Mouse (Mus musculus) heart, postnatal 0 days (tissue): ENCODE results near the gene Akr1c19.
"Not testable (repeated sequence)": the region's sequence is repeated elsewhere in the genome, so short reads cannot be mapped to it uniquely, and the experiment has no call there.

ENCODE experiments used
- CTCF ChIP-seq: IDR thresholded peaks from 2 replicates; pipeline ENCODE4 v1.5.1; 2016; ENCODE audit warnings: antibody characterized with exemption, control low read depth, low read depth
- EP300 ChIP-seq: IDR thresholded peaks from 2 replicates; pipeline ENCODE4 v1.6.1; 2016; ENCODE audit warnings: antibody characterized with exemption, low read depth

DNA sequence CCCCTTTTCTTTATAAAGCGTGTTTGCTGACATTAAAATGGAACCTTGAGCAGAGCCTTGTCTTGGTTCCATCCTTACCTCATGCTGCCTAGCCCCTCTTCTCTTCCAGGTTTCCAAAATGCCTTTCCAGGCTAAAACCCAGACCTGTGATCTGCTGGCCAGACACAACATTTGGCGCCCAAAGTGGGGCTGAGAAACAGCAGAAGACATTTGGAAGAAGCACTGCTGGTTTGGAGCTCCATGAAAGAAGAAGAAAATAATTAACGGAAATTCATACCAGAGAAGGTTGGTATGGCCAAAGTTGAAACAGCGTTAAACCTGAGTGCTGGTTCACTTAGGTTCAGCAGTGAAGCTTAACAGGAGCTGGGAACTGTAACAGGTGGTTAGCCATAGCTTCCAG, 47.2 kb upstream of the Akr1c19 start:
- TF ChIP-seq CTCF, EP300: not testable (repeated sequence)
